Mouse (Mus musculus): Measurements from ENCODE around the gene Prss38.
"Not testable (repeated sequence)": the region's sequence is repeated elsewhere in the genome, so short reads cannot be mapped to it uniquely, and the experiment has no call there.

The Prss38 gene

GRCm38 (mm10) chr11:59377999-59378398, 2.5 kb upstream of the Prss38 start:
- in situ Hi-C loops (cut with MboI, MseI), result loop anchor here (10.0 kb wide), 1 partner anchor 547 kb away; no protein-coding TSS in a partner anchor

GRCm38 (mm10) chr11:59369848-59370247, 5.6 kb downstream of the Prss38 start:
- in situ Hi-C loops (cut with MboI, MseI), result loop anchor here (10.0 kb wide), 1 partner anchor 555 kb away; no protein-coding TSS in a partner anchor

- in situ Hi-C loops (cut with MboI, MseI), result not testable (repeated sequence)
Observed at GRCm38 (mm10) chr11:59367955-59368354, 7.5 kb downstream of the Prss38 start.

- in situ Hi-C loops (cut with MboI, MseI), result no loop called here
Observed at GRCm38 (mm10) chr11:59366633-59367032, 8.8 kb downstream of the Prss38 start.

- in situ Hi-C loops (cut with MboI, MseI), result no loop called here
Observed at GRCm38 (mm10) chr11:59366031-59366430, 9.4 kb downstream of the Prss38 start.

GRCm38 (mm10) chr11:59364417-59364816, 11.0 kb downstream of the Prss38 start:
- in situ Hi-C loops (cut with MboI, MseI), result no loop called here

- in situ Hi-C loops (cut with MboI, MseI), result no loop called here
Observed at GRCm38 (mm10) chr11:59364007-59364406, 11.4 kb downstream of the Prss38 start.

GRCm38 (mm10) chr11:59361291-59361690, 14.2 kb downstream of the Prss38 start:
- in situ Hi-C loops (cut with MboI, MseI), result no loop called here

GRCm38 (mm10) chr11:59356874-59357289, 18.6 kb downstream of the Prss38 start:
- in situ Hi-C loops (cut with MboI, MseI), result no loop called here

GRCm38 (mm10) chr11:59354793-59355192, 20.7 kb downstream of the Prss38 start:
- in situ Hi-C loops (cut with MboI, MseI), result no loop called here

GRCm38 (mm10) chr11:59350326-59350725, 25.1 kb downstream of the Prss38 start:
- in situ Hi-C loops (cut with MboI, MseI), result no loop called here

GRCm38 (mm10) chr11:59346166-59346910, 29.1 kb downstream of the Prss38 start:
- in situ Hi-C loops (cut with MboI, MseI), result no loop called here

- in situ Hi-C loops (cut with MboI, MseI), result no loop called here
Observed at GRCm38 (mm10) chr11:59342956-59343355, 32.5 kb downstream of the Prss38 start.

GRCm38 (mm10) chr11:59338736-59339120, 36.7 kb downstream of the Prss38 start:
- in situ Hi-C loops (cut with MboI, MseI), result no loop called here

GRCm38 (mm10) chr11:59337955-59338735, 37.3 kb downstream of the Prss38 start:
- in situ Hi-C loops (cut with MboI, MseI), result no loop called here

- in situ Hi-C loops (cut with MboI, MseI), result no loop called here
Observed at GRCm38 (mm10) chr11:59336381-59336780, 39.1 kb downstream of the Prss38 start.

- in situ Hi-C loops (cut with MboI, MseI), result no loop called here
Observed at GRCm38 (mm10) chr11:59335942-59336341, 39.5 kb downstream of the Prss38 start.

- in situ Hi-C loops (cut with MboI, MseI), result no loop called here
Observed at GRCm38 (mm10) chr11:59335150-59335549, 40.3 kb downstream of the Prss38 start.

GRCm38 (mm10) chr11:59332938-59333337, 42.5 kb downstream of the Prss38 start:
- in situ Hi-C loops (cut with MboI, MseI), result no loop called here

GRCm38 (mm10) chr11:59331167-59331869, 44.1 kb downstream of the Prss38 start:
- in situ Hi-C loops (cut with MboI, MseI), result no loop called here

- in situ Hi-C loops (cut with MboI, MseI), result no loop called here
Observed at GRCm38 (mm10) chr11:59330560-59330959, 44.9 kb downstream of the Prss38 start.

- in situ Hi-C loops (cut with MboI, MseI), result no loop called here
Observed at GRCm38 (mm10) chr11:59329616-59330015, 45.8 kb downstream of the Prss38 start.
